Comparison of ENCODE assay signal across 31 mouse cellular contexts in the genomic region with DNA sequence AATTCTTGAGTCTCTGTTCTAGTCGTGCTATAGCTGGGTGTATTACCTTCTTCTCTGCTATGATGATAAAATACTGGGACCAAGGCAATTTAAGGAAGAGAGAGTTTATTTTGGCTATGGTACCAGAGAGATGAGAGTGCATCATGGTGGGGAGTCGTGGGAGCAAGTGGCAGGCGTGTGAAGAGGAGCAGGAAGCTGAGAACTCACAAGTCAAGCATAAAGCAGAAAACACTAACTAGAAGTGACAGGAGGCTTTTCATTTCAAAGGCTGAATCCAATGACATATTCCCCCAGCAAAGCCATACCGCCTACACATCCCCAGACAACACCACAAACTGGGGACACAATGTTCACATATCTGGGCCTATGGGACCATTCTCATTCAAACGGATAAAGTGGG. TPM values are rescaled to one million over a fixed set of nuclear protein-coding genes. Genes with fewer than 3 reads are reported as not detected.
DNase-seq lines count a peak whose midpoint lies in the region; ATAC-seq and TF ChIP-seq lines count a peak whose summit lies in the region.
"Had no signal": no experiment of that assay in that cellular context is flagged by ENCODE, and none has a peak within 500 bp of the region (broad histone marks: within the 10 kb centered on the region; RNA-seq: fewer than 3 reads in every experiment).

No protein-coding gene starts in this region.

- TF ChIP-seq POLR2A in liver, adult 2 months (IDR thresholded peaks at IDR 0.05; ENCODE audit: extremely low read depth, insufficient read depth, low read length), result 0 out of 2 replicates have a peak, but pooled peaks have one; percentile 5

- peaks cover 24% of the 10 kb centered on the region for H3K36me3 ChIP-seq in liver, adult 2 months (ENCODE audit: control insufficient read depth, insufficient read depth, low read length)
- no peaks in the 10 kb centered on the region for H3K36me3 ChIP-seq in liver, embryonic 12.5 days
- H3K36me3 ChIP-seq in kidney, embryonic 14.5 days (ENCODE audit: control insufficient read depth, insufficient read depth, low read length), result no peaks in the 10 kb centered on the region
- H3K36me3 ChIP-seq: embryonic facial prominence, embryonic 13.5 days; embryonic facial prominence, embryonic 15.5 days; forebrain, embryonic 10.5 days; forebrain, embryonic 12.5 days had no signal

- TF ChIP-seq CTCF in liver, adult 2 months (IDR thresholded peaks at IDR 0.05; ENCODE audit: low read depth, low read length), result no peak

- ATAC-seq in liver, embryonic 12.5 days, result no peak
- ATAC-seq in kidney, embryonic 14.5 days (ENCODE audit: low FRiP score, low TSS enrichment), result no peak
- ATAC-seq: activated CD4-positive, CD25-positive, alpha-beta regulatory T cell, adult 4 months; forebrain, embryonic 14.5 days; forebrain, embryonic 16.5 days; Patski had no signal

- DNase-seq in liver, adult 2 months (ENCODE audit: extremely low read depth, low read depth, low spot score), result no peak
- DNase-seq in Muller cell, postnatal 12 days (ENCODE audit: inconsistent ontology term), result peak; percentile 54
- peak; percentile 69 for DNase-seq in retina, embryonic 14.5 days (ENCODE audit: low spot score)
- peak; percentile 6 for DNase-seq in telencephalon, adult 2 months (ENCODE audit: low read depth, low spot score)
- no peak for DNase-seq in adrenal gland, adult (ENCODE audit: inconsistent age in 2 of 2, low spot score in 1 of 2)
- DNase-seq: adrenal gland, adult 2 months; adrenal gland, postnatal 10 days; adrenal gland, postnatal 25 days; cerebellum, adult 11 months; cerebellum, adult 18-20 months; cerebellum, adult 8-10 months; cerebellum, adult 9-11 months; cerebellum, postnatal 14 days; cerebellum, postnatal 36 days; embryo, embryonic 11 days had no signal

- H3K4me3 ChIP-seq in liver, adult 2 months (ENCODE audit: insufficient read depth, low read depth, low read length), result no peak overlapping the region
- no peak overlapping the region for H3K4me3 ChIP-seq in liver, embryonic 12.5 days
- no peak overlapping the region for H3K4me3 ChIP-seq in kidney, embryonic 14.5 days (ENCODE audit: low read length)
- H3K4me3 ChIP-seq: embryonic facial prominence, embryonic 13.5 days; embryonic facial prominence, embryonic 15.5 days; erythroblast, embryonic 14.5 days; forebrain, embryonic 10.5 days; forebrain, embryonic 12.5 days had no signal

- no peak overlapping the region for H3K9ac ChIP-seq in liver, adult 2 months (ENCODE audit: low read depth, low read length)
- H3K9ac ChIP-seq in liver, embryonic 12.5 days, result no peak overlapping the region
- no peak overlapping the region for H3K9ac ChIP-seq in kidney, embryonic 14.5 days (ENCODE audit: low read depth, low read length)
- H3K9ac ChIP-seq: embryonic facial prominence, embryonic 13.5 days; embryonic facial prominence, embryonic 15.5 days; forebrain, embryonic 12.5 days had no signal

- no peaks in the 10 kb centered on the region for H3K27me3 ChIP-seq in liver, adult 2 months (ENCODE audit: control insufficient read depth, insufficient read depth, low read length)
- H3K27me3 ChIP-seq in liver, embryonic 12.5 days (replicated peaks), result no peaks in the 10 kb centered on the region
- H3K27me3 ChIP-seq in kidney, embryonic 14.5 days (ENCODE audit: control insufficient read depth, insufficient read depth, low read length), result no peaks in the 10 kb centered on the region
- H3K27me3 ChIP-seq: embryonic facial prominence, embryonic 13.5 days; embryonic facial prominence, embryonic 15.5 days; forebrain, embryonic 12.5 days; Patski had no signal

- no peak overlapping the region for H3K4me2 ChIP-seq in liver, embryonic 12.5 days
- no peak overlapping the region for H3K4me2 ChIP-seq in kidney, embryonic 14.5 days (replicated peaks; ENCODE audit: low read depth, low read length)
- H3K4me2 ChIP-seq: embryonic facial prominence, embryonic 13.5 days; embryonic facial prominence, embryonic 15.5 days; forebrain, embryonic 12.5 days had no signal

- H3K4me1 ChIP-seq in liver, adult 2 months (ENCODE audit: control insufficient read depth, insufficient read depth, low read length), result peaks cover 5% of the 10 kb centered on the region
- no peaks in the 10 kb centered on the region for H3K4me1 ChIP-seq in liver, embryonic 12.5 days
- H3K4me1 ChIP-seq in kidney, embryonic 14.5 days (ENCODE audit: control insufficient read depth, insufficient read depth, low read length), result no peaks in the 10 kb centered on the region
- H3K4me1 ChIP-seq: embryonic facial prominence, embryonic 13.5 days; embryonic facial prominence, embryonic 15.5 days; forebrain, embryonic 10.5 days; forebrain, embryonic 12.5 days had no signal

- 65% methylated on average over 5 of the region's 5 CpGs for WGBS in liver, adult 2 months
- 59% methylated on average over 5 of the region's 5 CpGs for WGBS in liver, embryonic 12.5 days (ENCODE audit: insufficient replicate concordance)
- 81% methylated on average over 5 of the region's 5 CpGs for WGBS in kidney, embryonic 14.5 days

- no peaks in the 10 kb centered on the region for H3K79me2 ChIP-seq in liver, adult 2 months (ENCODE audit: control insufficient read depth, insufficient read depth, low read length)

- no peaks in the 10 kb centered on the region for H3K9me3 ChIP-seq in liver, embryonic 12.5 days (replicated peaks)
- no peaks in the 10 kb centered on the region for H3K9me3 ChIP-seq in kidney, embryonic 14.5 days (ENCODE audit: control insufficient read depth, low read length)
- H3K9me3 ChIP-seq: embryonic facial prominence, embryonic 13.5 days; embryonic facial prominence, embryonic 15.5 days; forebrain, embryonic 10.5 days; forebrain, embryonic 12.5 days had no signal

- no peak overlapping the region for H3K27ac ChIP-seq in liver, adult 2 months (replicated peaks; ENCODE audit: insufficient read depth, low read depth, low read length)
- no peak overlapping the region for H3K27ac ChIP-seq in liver, embryonic 12.5 days
- no peak overlapping the region for H3K27ac ChIP-seq in kidney, embryonic 14.5 days (ENCODE audit: low read depth, low read length)
- H3K27ac ChIP-seq: embryonic facial prominence, embryonic 13.5 days; embryonic facial prominence, embryonic 15.5 days; forebrain, embryonic 10.5 days; forebrain, embryonic 12.5 days had no signal

RNA-seq across cellular contexts. Expression of a gene that starts 11.4 kb away (rescaled TPM):
- total RNA-seq in liver, adult 2 months (2014; rRNA removed), result 574 and 911 TPM in 2 replicates
- polyA plus RNA-seq in liver, adult 2 months (2012; rRNA removed), result 312 and 372 TPM in 2 replicates
- 0.10 and 0.13 TPM in 2 replicates for polyA plus RNA-seq in liver, embryonic 12.5 days (2016; fragmentation: Nextera tagmentation; extraction: Ambion mirVana)
- polyA plus RNA-seq in kidney, embryonic 14.5 days (2014; fragmentation: Nextera tagmentation; extraction: Ambion mirVana), result not detected in 2 replicates
- total RNA-seq: common myeloid progenitor, adult 5-6 weeks; ES-E14; MEL had no signal
- polyA plus RNA-seq: activated CD4-positive, CD25-positive, alpha-beta regulatory T cell, adult 4 months; C2C12; embryonic facial prominence, embryonic 11.5 days; embryonic facial prominence, embryonic 13.5 days; erythroblast, embryonic 14.5 days; forebrain, embryonic 10.5 days; forebrain, embryonic 12.5 days; forebrain, embryonic 14.5 days; forebrain, embryonic 16.5 days; Patski had no signal

RNA-seq across cellular contexts. Expression of a gene that starts 44.1 kb away (rescaled TPM):
- total RNA-seq in liver, adult 2 months (2014; rRNA removed), result 107 and 165 TPM in 2 replicates
- polyA plus RNA-seq in liver, adult 2 months (2012; rRNA removed), result 414 and 419 TPM in 2 replicates
- 0.35 and 0.69 TPM in 2 replicates for polyA plus RNA-seq in liver, embryonic 12.5 days (2016; fragmentation: Nextera tagmentation; extraction: Ambion mirVana)
- not detected in 2 replicates for polyA plus RNA-seq in kidney, embryonic 14.5 days (2014; fragmentation: Nextera tagmentation; extraction: Ambion mirVana)
- total RNA-seq: common myeloid progenitor, adult 5-6 weeks; MEL had no signal
- polyA plus RNA-seq: activated CD4-positive, CD25-positive, alpha-beta regulatory T cell, adult 4 months; erythroblast, embryonic 14.5 days; forebrain, embryonic 10.5 days; forebrain, embryonic 12.5 days; forebrain, embryonic 14.5 days; forebrain, embryonic 16.5 days had no signal

Comparison
In these comparisons a context has a peak if more than half of its experiments do, and no peak if none do; other contexts are left out.
1. RNA of a gene that starts 11.4 kb away (polyA plus RNA-seq): 312 to 372 TPM in liver, adult 2 months; 0.10 to 0.13 TPM in liver, embryonic 12.5 days and not detected in kidney, embryonic 14.5 days; every median in the first group is over 100 times any median in the second.
2. RNA of a gene that starts 44.1 kb away (polyA plus RNA-seq): 414 to 419 TPM in liver, adult 2 months; 0.35 to 0.69 TPM in liver, embryonic 12.5 days and not detected in kidney, embryonic 14.5 days; every median in the first group is over 100 times any median in the second.
3. DNase-seq: peak in Muller cell, postnatal 12 days (single experiment), retina, embryonic 14.5 days (single experiment) and telencephalon, adult 2 months (single experiment); none in liver, adult 2 months (single experiment) and adrenal gland, adult (0 of 2).